13 mouse cellular contexts compared by ENCODE assay signal in the genomic region with DNA sequence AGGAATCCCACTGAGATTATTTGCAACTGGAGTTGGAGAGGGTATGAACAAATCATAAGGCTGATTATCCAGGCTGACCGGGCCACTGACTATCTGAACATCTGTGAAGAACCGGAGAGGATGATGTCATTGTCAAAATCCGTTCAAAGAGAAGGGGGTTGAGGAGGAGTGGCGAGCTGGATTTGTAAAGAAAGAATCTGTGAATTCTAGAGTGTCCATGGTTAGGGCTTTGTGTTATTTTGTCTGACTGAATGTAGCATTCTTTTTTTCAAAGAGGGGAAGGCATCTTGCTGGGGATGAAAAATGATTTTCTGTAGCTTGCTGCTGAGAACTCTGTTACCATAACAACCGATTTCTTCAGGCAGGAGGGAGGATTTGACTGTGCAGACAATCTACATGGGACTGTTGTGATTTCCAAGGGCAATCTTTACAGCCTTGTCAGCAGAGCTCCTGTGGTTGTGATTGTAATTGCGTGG.
DNase-seq lines count a peak whose midpoint lies in the region.
"Had no signal": no experiment of that assay in that cellular context is flagged by ENCODE, and none has a peak within 500 bp of the region (broad histone marks: within the 10 kb centered on the region; RNA-seq: fewer than 3 reads in every experiment).

No protein-coding gene starts in this region.

- peak; percentile 20 for DNase-seq in embryo, embryonic 11 days
- DNase-seq in embryo, embryonic 10 days (ENCODE audit: low spot score), result no peak
- DNase-seq in right cerebral cortex, postnatal 4 days, result peak; percentile 8
- DNase-seq in right cerebral cortex, postnatal 25 days, result no peak
- peak; percentile 18 for DNase-seq in mesoderm, embryonic 11.5 days (ENCODE audit: low read depth, low spot score)
- DNase-seq in telencephalon, adult 2 months (ENCODE audit: low read depth, low spot score), result peak; percentile 59
- no peak for DNase-seq in urinary bladder, postnatal 14 days (ENCODE audit: low spot score)
- no peak for DNase-seq in urinary bladder, postnatal 36 days (ENCODE audit: low spot score in 2 of 2)
- DNase-seq: cerebellum, adult 11 months; gastrocnemius, postnatal 10 days; kidney, adult 11 months; liver, postnatal 0 days; thymus, postnatal 14 days had no signal

Comparison
In these comparisons a context has a peak if more than half of its experiments do, and no peak if none do; other contexts are left out.
1. DNase-seq: peak in embryo, embryonic 11 days (single experiment), right cerebral cortex, postnatal 4 days (single experiment), mesoderm, embryonic 11.5 days (single experiment) and telencephalon, adult 2 months (single experiment); none in embryo, embryonic 10 days (single experiment), right cerebral cortex, postnatal 25 days (single experiment), urinary bladder, postnatal 14 days (single experiment) and urinary bladder, postnatal 36 days (0 of 2).